Mouse (Mus musculus) hindbrain, embryonic 16.5 days (tissue): Measurements from ENCODE around the gene Rfxank. TPM values are rescaled to one million over a fixed set of nuclear protein-coding genes. Genes with fewer than 3 reads are reported as not detected.

Experiments
- ATAC-seq: fragments of 200-750 bp; cut with Nextera tagmentation; 2 replicates; pipeline ENCODE4 v1.8.0; 2017; ENCODE audit warnings: moderate TSS enrichment, moderate library complexity
- H3K27ac ChIP-seq: fragments of 300-500 bp; sonication (generic); 2 replicates; pipeline ENCODE4 v1.5.1; 2014; ENCODE audit warnings: low read depth, mild to moderate bottlenecking, control low read depth, low read length, moderate library complexity
- H3K27me3 ChIP-seq: fragments of 300-500 bp; sonication (generic); replicated peaks from 2 replicates; pipeline ENCODE4 v1.6.1; 2014; ENCODE audit warnings: low read length; ENCODE audit not compliant: control insufficient read depth, insufficient read depth
- H3K36me3 ChIP-seq: fragments of 300-500 bp; sonication (generic); 2 replicates; pipeline ENCODE4 v1.6.1; 2014; ENCODE audit warnings: mild to moderate bottlenecking, low read length, moderate library complexity, mixed read lengths; ENCODE audit not compliant: control insufficient read depth, insufficient read depth
- H3K4me1 ChIP-seq: fragments of 300-500 bp; sonication (generic); 2 replicates; pipeline ENCODE4 v1.6.1; 2014; ENCODE audit warnings: low read depth, low read length; ENCODE audit not compliant: control insufficient read depth, insufficient read depth
- H3K4me2 ChIP-seq: fragments of 300-500 bp; sonication (generic); 2 replicates; pipeline ENCODE4 v1.6.1; 2014; ENCODE audit warnings: mild to moderate bottlenecking, low read length, control low read depth, moderate library complexity
- H3K4me3 ChIP-seq: fragments of 300-500 bp; sonication (generic); 2 replicates; pipeline ENCODE4 v1.5.1; 2014; ENCODE audit warnings: mild to moderate bottlenecking, low read length, control low read depth, moderate library complexity
- H3K9ac ChIP-seq: fragments of 300-500 bp; sonication (generic); 2 replicates; pipeline ENCODE4 v1.6.1; 2014; ENCODE audit warnings: low read depth, mild to moderate bottlenecking, control low read depth, low read length, moderate library complexity
- H3K9me3 ChIP-seq: fragments of 300-500 bp; sonication (generic); 2 replicates; pipeline ENCODE4 v1.6.1; 2014; ENCODE audit warnings: mild to moderate bottlenecking, low read length, moderate library complexity; ENCODE audit not compliant: control insufficient read depth
- WGBS: fragments of 180-500 bp; shearing (Covaris S2); extraction: QIAGEN DNeasy Blood & Tissue Kit; methylation state at CpG from one replicate; pipeline ENCODE4 v1.1.7; 2014; 5-methylcytosine and 5-hydroxymethylcytosine counted together
- polyA plus RNA-seq: library from polyadenylated mRNA; unstranded; fragments of >200 nt; fragmentation: Nextera tagmentation; extraction: Ambion mirVana; gene quantifications from 2 replicates; pipeline ENCODE4 v1.2.1, GENCODE M21; 2015

The Rfxank gene
- polyA plus RNA-seq, 1 experiment from 2014 or later: 12.3 TPM

GRCm38 (mm10) chr8:70157240-70157800 lies 18.4 kb upstream of the Rfxank start:
- no peak for ATAC-seq
- Histone ChIP-seq H3K4me1 (peaks cover 6% of the 10 kb centered on the region; the same call in 1 of the 2 replicates), H3K9me3 (no peaks in the 10 kb centered on the region), H3K4me2 (no peak overlapping the region), H3K9ac (no peak overlapping the region), H3K27ac (no peak overlapping the region), H3K4me3 (no peak overlapping the region), H3K27me3 (no peaks in the 10 kb centered on the region), H3K36me3 (no peaks in the 10 kb centered on the region)
- WGBS: 94% methylated on average over 1 of the region's 1 CpGs

DNA sequence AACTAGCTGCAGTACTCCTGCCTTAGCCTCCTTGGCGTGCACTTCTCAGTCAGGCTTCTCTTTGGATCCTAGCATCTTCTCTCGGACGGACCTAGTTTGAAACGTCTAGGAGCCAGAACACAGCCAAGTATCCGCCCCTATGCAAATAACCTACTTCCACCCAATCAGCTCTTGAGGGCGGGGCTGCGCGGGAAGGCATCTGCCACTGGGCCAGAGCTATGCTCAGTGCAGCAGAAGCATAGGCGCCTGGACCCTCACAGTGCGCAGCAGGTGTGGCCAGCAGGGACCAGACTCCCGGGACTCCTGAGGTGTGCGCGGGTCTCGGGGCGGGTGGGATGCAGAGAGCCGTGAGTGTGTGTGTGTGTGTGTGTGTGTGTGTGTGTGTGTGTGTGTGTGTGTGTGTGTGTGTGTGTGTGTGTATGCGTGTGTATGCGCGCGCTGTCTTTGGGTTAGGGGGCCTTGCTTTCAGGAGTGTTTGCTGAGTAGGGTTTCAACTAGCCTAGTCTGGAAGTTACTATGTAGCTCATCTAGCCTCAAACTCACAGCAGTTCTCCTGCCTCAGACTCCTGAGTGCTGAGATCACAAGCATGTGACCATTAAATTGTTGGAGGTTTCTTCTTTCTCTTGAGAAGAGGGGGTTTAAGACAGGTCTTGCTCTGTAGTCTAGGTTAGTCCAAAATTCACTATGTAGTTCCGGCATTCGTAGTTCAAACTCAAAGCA lies 13.7 kb upstream of the Rfxank start:
- H3K4me1 ChIP-seq: peaks cover 4% of the 10 kb centered on the region; the same call in 1 of the 2 replicates
- no peaks in the 10 kb centered on the region for H3K36me3 ChIP-seq
- peak overlapping the region; percentile 14 for H3K4me3 ChIP-seq
- H3K4me2 ChIP-seq: peak overlapping the region; percentile 48
- peak; percentile 92 for ATAC-seq
- H3K9ac ChIP-seq: peak overlapping the region; percentile 35
- no peaks in the 10 kb centered on the region for H3K9me3 ChIP-seq
- peaks cover 5% of the 10 kb centered on the region for H3K27me3 ChIP-seq
- H3K27ac ChIP-seq: no peak overlapping the region
- 13% methylated on average over 13 of the region's 22 CpGs for WGBS

DNA sequence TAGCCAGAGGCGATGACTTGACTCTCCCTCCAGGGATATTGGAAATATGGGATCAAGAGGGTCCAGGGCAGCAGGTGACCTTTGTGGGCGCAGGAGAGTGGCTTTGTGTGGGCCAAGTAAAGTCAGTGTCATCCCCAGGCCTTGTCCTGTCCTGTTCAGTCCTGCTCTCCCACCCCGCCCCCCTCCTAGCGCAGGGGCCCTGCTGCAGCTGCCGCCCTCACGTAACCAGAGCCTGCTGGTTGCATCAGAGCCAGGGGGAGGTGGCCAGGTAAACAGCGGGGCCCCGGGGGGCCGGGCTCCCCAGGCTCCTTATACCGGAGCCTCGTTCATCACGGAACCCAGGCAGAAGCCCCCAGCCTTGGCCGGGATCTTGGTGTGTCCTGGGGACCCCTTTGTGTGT lies 11.2 kb upstream of the Rfxank start:
- Histone ChIP-seq H3K4me3 (no peak overlapping the region), H3K4me2 (no peak overlapping the region), H3K9me3 (no peaks in the 10 kb centered on the region), H3K4me1 (peaks cover 4% of the 10 kb centered on the region; the same call in 1 of the 2 replicates), H3K27ac (no peak overlapping the region), H3K36me3 (peaks cover 20% of the 10 kb centered on the region), H3K9ac (peak overlapping the region; percentile 48), H3K27me3 (peaks cover 5% of the 10 kb centered on the region)
- 17% methylated on average over 13 of the region's 13 CpGs for WGBS
- no peak; the same call in 1 of the 2 replicates for ATAC-seq

GRCm38 (mm10) chr8:70147678-70148607 lies 9.0 kb upstream of the Rfxank start:
- peaks cover 5% of the 10 kb centered on the region for H3K27me3 ChIP-seq
- H3K27ac ChIP-seq: no peak overlapping the region
- H3K9ac ChIP-seq: no peak overlapping the region
- no peak for ATAC-seq
- H3K9me3 ChIP-seq: no peaks in the 10 kb centered on the region
- H3K4me1 ChIP-seq: peaks cover 4% of the 10 kb centered on the region; the same call in 1 of the 2 replicates
- no peak overlapping the region for H3K4me3 ChIP-seq
- H3K4me2 ChIP-seq: no peak overlapping the region
- 85% methylated on average over 7 of the region's 7 CpGs for WGBS
- H3K36me3 ChIP-seq: peaks cover 30% of the 10 kb centered on the region

DNA sequence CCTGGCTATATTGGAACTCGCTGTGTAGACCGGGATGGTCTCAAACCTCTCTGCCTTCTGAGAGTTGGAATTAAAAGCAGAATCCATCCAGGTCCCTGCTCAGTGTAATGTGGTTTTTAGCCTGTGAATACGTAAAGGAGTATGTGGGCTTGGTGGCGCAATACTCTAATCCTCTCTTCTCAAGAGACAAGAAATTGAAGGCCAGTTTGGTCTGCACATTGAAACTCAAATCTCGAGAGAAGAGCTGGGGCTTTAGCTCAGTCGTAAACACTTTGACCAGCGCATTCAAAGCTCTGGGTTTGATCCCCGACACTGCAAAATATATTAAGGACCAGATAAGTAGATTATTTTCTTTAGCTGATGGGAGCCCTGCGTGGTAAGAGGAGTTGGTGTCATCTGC lies 1.0 kb upstream of the Rfxank start:
- Histone ChIP-seq H3K4me3 (peak overlapping the region; percentile 58), H3K27me3 (no peaks in the 10 kb centered on the region), H3K36me3 (peaks cover 16% of the 10 kb centered on the region), H3K9me3 (no peaks in the 10 kb centered on the region), H3K27ac (peak overlapping the region; percentile 79), H3K9ac (peak overlapping the region; percentile 73), H3K4me2 (peak overlapping the region; percentile 83), H3K4me1 (peaks cover 21% of the 10 kb centered on the region)
- ATAC-seq: no peak
- 15% methylated on average over 9 of the region's 9 CpGs for WGBS

- peaks cover 21% of the 10 kb centered on the region for H3K4me1 ChIP-seq
- peak overlapping the region; percentile 58; the same call in 1 of the 2 replicates for H3K4me3 ChIP-seq
- H3K9ac ChIP-seq: peak overlapping the region; percentile 28; the same call in 1 of the 2 replicates
- no peaks in the 10 kb centered on the region for H3K9me3 ChIP-seq
- peak overlapping the region; percentile 50 for H3K4me2 ChIP-seq
- H3K27ac ChIP-seq: no peak overlapping the region
- ATAC-seq: no peak
- peaks cover 15% of the 10 kb centered on the region for H3K36me3 ChIP-seq
- whole genome bisulfite sequencing: 87% methylated on average over 4 of the region's 4 CpGs
- H3K27me3 ChIP-seq: no peaks in the 10 kb centered on the region
These were observed 1.1 kb downstream of the Rfxank start for GRCm38 (mm10) chr8:70137890-70138289.

DNA sequence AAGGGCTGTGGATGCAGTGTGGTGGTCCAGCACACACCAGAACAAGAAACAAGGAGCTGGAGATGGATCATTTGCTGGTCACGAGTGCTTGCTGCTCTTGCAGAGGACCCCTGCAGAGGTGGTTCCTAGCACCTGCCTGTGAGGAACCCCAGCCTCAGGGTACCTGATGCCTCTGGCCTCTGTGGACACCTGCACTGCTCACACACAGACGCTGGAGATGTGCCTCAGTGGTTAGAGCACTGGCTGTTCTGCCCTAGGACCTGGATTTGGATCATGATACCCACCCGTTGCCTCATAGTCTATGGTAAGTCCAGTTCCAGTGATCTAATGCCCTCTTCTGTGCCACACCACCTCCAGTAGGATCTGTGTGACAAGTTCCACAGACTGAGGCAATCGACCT lies 2.4 kb downstream of the Rfxank start:
- 90% methylated on average over 4 of the region's 4 CpGs for WGBS

GRCm38 (mm10) chr8:70134931-70135330 lies 4.0 kb downstream of the Rfxank start:
- no peaks in the 10 kb centered on the region for H3K27me3 ChIP-seq

More for the DNA sequence above, 2.4 kb downstream of the Rfxank start:
- Histone ChIP-seq H3K36me3 (peaks cover 15% of the 10 kb centered on the region), H3K4me1 (peaks cover 25% of the 10 kb centered on the region), H3K9ac (no peak overlapping the region), H3K4me3 (no peak overlapping the region), H3K4me2 (no peak overlapping the region), H3K27me3 (no peaks in the 10 kb centered on the region), H3K9me3 (no peaks in the 10 kb centered on the region), H3K27ac (no peak overlapping the region)
- ATAC-seq: no peak

GRCm38 (mm10) chr8:70134086-70134485 lies 4.9 kb downstream of the Rfxank start:
- Histone ChIP-seq H3K36me3 (peaks cover 15% of the 10 kb centered on the region), H3K9me3 (no peaks in the 10 kb centered on the region), H3K9ac (no peak overlapping the region), H3K4me3 (no peak overlapping the region), H3K27me3 (no peaks in the 10 kb centered on the region), H3K4me2 (no peak overlapping the region), H3K4me1 (peaks cover 19% of the 10 kb centered on the region), H3K27ac (no peak overlapping the region)
- no peak for ATAC-seq
- 93% methylated on average over 5 of the region's 5 CpGs for WGBS

More at GRCm38 (mm10) chr8:70134931-70135330, 4.0 kb downstream of the Rfxank start:
- Histone ChIP-seq H3K4me1 (peaks cover 19% of the 10 kb centered on the region), H3K4me2 (no peak overlapping the region), H3K4me3 (no peak overlapping the region), H3K9me3 (no peaks in the 10 kb centered on the region), H3K9ac (no peak overlapping the region), H3K27ac (no peak overlapping the region), H3K36me3 (peaks cover 15% of the 10 kb centered on the region)
- ATAC-seq: no peak
- WGBS: 93% methylated on average over 9 of the region's 9 CpGs
